Mouse (Mus musculus) T-helper 1 cell (primary cell): ENCODE results near the gene Ube2g2.

Experiments used
- in situ Hi-C: fragments of 300-600 bp; cut with MboI, MseI; formaldehyde crosslinking; loops from one replicate; pipeline ENCODE4 v1.15.1; 2025; ENCODE audit warnings: high pct_unique_total_duplicates

Gene Ube2g2

GRCm38 (mm10) chr10:77636234-77636922 is 14.3 kb downstream of the Ube2g2 start:
- in situ Hi-C loops, result no loop called here

GRCm38 (mm10) chr10:77638956-77639355 is 16.9 kb downstream of the Ube2g2 start:
- in situ Hi-C loops, result no loop called here

- in situ Hi-C loops, result loop anchor here (10.0 kb wide), 1 partner anchor 1882 kb away; no protein-coding TSS in a partner anchor
Measured at GRCm38 (mm10) chr10:77643160-77643559, 21.1 kb downstream of the Ube2g2 start.

GRCm38 (mm10) chr10:77645571-77645970 is 23.5 kb downstream of the Ube2g2 start:
- in situ Hi-C loops, result loop anchor here (10.0 kb wide), 1 partner anchor 1879 kb away; no protein-coding TSS in a partner anchor

- in situ Hi-C loops, result loop anchor here (10.0 kb wide), 1 partner anchor 1877 kb away; no protein-coding TSS in a partner anchor
Measured at GRCm38 (mm10) chr10:77647461-77647860, 25.4 kb downstream of the Ube2g2 start.

- in situ Hi-C loops, result loop anchor here (10.0 kb wide), 1 partner anchor 1877 kb away; no protein-coding TSS in a partner anchor
Measured at GRCm38 (mm10) chr10:77647901-77648300, 25.8 kb downstream of the Ube2g2 start.

GRCm38 (mm10) chr10:77652046-77652445 is 30.0 kb downstream of the Ube2g2 start:
- in situ Hi-C loops, result no loop called here

GRCm38 (mm10) chr10:77658286-77658994 is 36.4 kb downstream of the Ube2g2 start:
- in situ Hi-C loops, result no loop called here

GRCm38 (mm10) chr10:77663949-77664665 is 42.0 kb downstream of the Ube2g2 start:
- in situ Hi-C loops, result no loop called here

- in situ Hi-C loops, result no loop called here
Measured at GRCm38 (mm10) chr10:77666342-77666741, 44.3 kb downstream of the Ube2g2 start.

GRCm38 (mm10) chr10:77667402-77667801 is 45.3 kb downstream of the Ube2g2 start:
- in situ Hi-C loops, result no loop called here

- in situ Hi-C loops, result no loop called here
Measured at GRCm38 (mm10) chr10:77670710-77671109, 48.6 kb downstream of the Ube2g2 start.

- in situ Hi-C loops, result no loop called here
Measured at GRCm38 (mm10) chr10:77671519-77671918, 49.4 kb downstream of the Ube2g2 start.

GRCm38 (mm10) chr10:77673765-77674164 is 51.7 kb downstream of the Ube2g2 start:
- in situ Hi-C loops, result no loop called here

GRCm38 (mm10) chr10:77677562-77677961 is 55.5 kb downstream of the Ube2g2 start:
- in situ Hi-C loops, result loop anchor here (25.0 kb wide), 1 partner anchor 1960 kb away; the partner anchor contains the start of genes Odf3l2 and Shc2

- in situ Hi-C loops, result loop anchor here (25.0 kb wide), 1 partner anchor 1954 kb away; the partner anchor contains the start of genes Odf3l2 and Shc2
Measured at GRCm38 (mm10) chr10:77682994-77683393, 60.9 kb downstream of the Ube2g2 start.

GRCm38 (mm10) chr10:77684181-77684580 is 62.1 kb downstream of the Ube2g2 start:
- in situ Hi-C loops, result loop anchor here (25.0 kb wide), 1 partner anchor 1953 kb away; the partner anchor contains the start of genes Odf3l2 and Shc2

- in situ Hi-C loops, result loop anchor here (25.0 kb wide), 1 partner anchor 1951 kb away; the partner anchor contains the start of genes Odf3l2 and Shc2
Measured at GRCm38 (mm10) chr10:77685895-77686664, 64.0 kb downstream of the Ube2g2 start, which contains the start of gene Tspear. TSS of gene Tspear (plus strand) at chr10:77686569.

- in situ Hi-C loops, result loop anchor here (25.0 kb wide), 1 partner anchor 1950 kb away; the partner anchor contains the start of genes Odf3l2 and Shc2
Measured at GRCm38 (mm10) chr10:77687021-77687420, 64.9 kb downstream of the Ube2g2 start.

GRCm38 (mm10) chr10:77690356-77690807 is 68.3 kb downstream of the Ube2g2 start, which contains the start of gene Gm19402:
TSS of gene Gm19402 (minus strand) at chr10:77690757.
- in situ Hi-C loops, result loop anchor here (25.0 kb wide), 1 partner anchor 1947 kb away; the partner anchor contains the start of genes Odf3l2 and Shc2
